Mouse (Mus musculus) forebrain, embryonic 16.5 days (tissue): ENCODE data around the gene Ppp1r12a. TPM values are rescaled to one million over a fixed set of nuclear protein-coding genes. Genes with fewer than 3 reads are reported as not detected.

ENCODE experiments used
- ATAC-seq: fragments of 200-750 bp; cut with Nextera tagmentation; 2 replicates; pipeline ENCODE4 v1.8.0; 2017; ENCODE audit warnings: mild to moderate bottlenecking, moderate library complexity
- H3K27ac ChIP-seq: fragments of 300-500 bp; sonication (generic); 2 replicates; pipeline ENCODE4 v1.5.1; 2014; ENCODE audit warnings: low read length, control low read depth
- H3K27me3 ChIP-seq: fragments of 300-500 bp; sonication (generic); replicated peaks from 2 replicates; pipeline ENCODE4 v1.6.1; 2014; ENCODE audit warnings: low read length; ENCODE audit not compliant: control insufficient read depth, insufficient read depth
- H3K36me3 ChIP-seq: fragments of 300-500 bp; sonication (generic); 2 replicates; pipeline ENCODE4 v1.6.1; 2014; ENCODE audit not compliant: control insufficient read depth, insufficient read depth
- H3K4me1 ChIP-seq: fragments of 300-500 bp; sonication (generic); replicated peaks from 2 replicates; pipeline ENCODE4 v1.6.1; 2014; ENCODE audit warnings: low read length; ENCODE audit not compliant: control insufficient read depth, insufficient read depth
- H3K4me2 ChIP-seq: fragments of 300-500 bp; sonication (generic); 2 replicates; pipeline ENCODE4 v1.6.1; 2014; ENCODE audit warnings: mild to moderate bottlenecking, low read length, control low read depth
- H3K4me3 ChIP-seq: fragments of 300-500 bp; sonication (generic); replicated peaks from 2 replicates; pipeline ENCODE4 v1.5.1; 2014; ENCODE audit warnings: mild to moderate bottlenecking, low read length, control low read depth
- H3K9ac ChIP-seq: fragments of 300-500 bp; sonication (generic); replicated peaks from 2 replicates; pipeline ENCODE4 v1.6.1; 2014; ENCODE audit warnings: low read depth, low read length, control low read depth
- H3K9me3 ChIP-seq: fragments of 300-500 bp; sonication (generic); 2 replicates; pipeline ENCODE4 v1.6.1; 2016; ENCODE audit warnings: low read length; ENCODE audit not compliant: control insufficient read depth
- WGBS: fragments of 180-500 bp; shearing (Covaris S2); extraction: QIAGEN DNeasy Blood & Tissue Kit; methylation state at CpG from one replicate; pipeline ENCODE4 v1.1.7; 2014; 5-methylcytosine and 5-hydroxymethylcytosine counted together
- polyA plus RNA-seq: library from polyadenylated mRNA; unstranded; fragments of >200 nt; fragmentation: Nextera tagmentation; extraction: Ambion mirVana; gene quantifications from 2 replicates; pipeline ENCODE4 v1.2.1, GENCODE M21; 2015

Gene Ppp1r12a
- polyA plus RNA-seq, 1 experiment from 2014 or later: 81.7 TPM

- Histone ChIP-seq H3K4me2 (no peak overlapping the region), H3K27me3 (no peaks in the 10 kb centered on the region), H3K9ac (no peak overlapping the region), H3K4me3 (no peak overlapping the region), H3K4me1 (no peaks in the 10 kb centered on the region), H3K9me3 (no peaks in the 10 kb centered on the region), H3K27ac (no peak overlapping the region), H3K36me3 (0 out of 2 replicates have a peak, but pooled peaks cover 2% of the 10 kb centered on the region)
- WGBS: 66% methylated on average over 11 of the region's 11 CpGs
- no peak for ATAC-seq
Observed at GRCm38 (mm10) chr10:108286658-108287437, 124.9 kb downstream of the Ppp1r12a start.

GRCm38 (mm10) chr10:108287438-108287801, 125.4 kb downstream of the Ppp1r12a start:
- Histone ChIP-seq H3K4me1 (no peaks in the 10 kb centered on the region), H3K4me2 (no peak overlapping the region), H3K27ac (no peak overlapping the region), H3K9ac (no peak overlapping the region), H3K36me3 (no peaks in the 10 kb centered on the region), H3K27me3 (no peaks in the 10 kb centered on the region), H3K4me3 (no peak overlapping the region), H3K9me3 (no peaks in the 10 kb centered on the region)
- WGBS: 78% methylated on average over 4 of the region's 4 CpGs
- no peak for ATAC-seq

GRCm38 (mm10) chr10:108290046-108290445, 128.1 kb downstream of the Ppp1r12a start:
- Histone ChIP-seq H3K4me2 (no peak overlapping the region), H3K4me1 (no peaks in the 10 kb centered on the region), H3K9me3 (no peaks in the 10 kb centered on the region), H3K27ac (no peak overlapping the region), H3K36me3 (no peaks in the 10 kb centered on the region), H3K4me3 (no peak overlapping the region), H3K27me3 (no peaks in the 10 kb centered on the region), H3K9ac (no peak overlapping the region)
- ATAC-seq: no peak
- 97% methylated on average over 13 of the region's 13 CpGs for WGBS

- ATAC-seq: no peak
- 84% methylated on average over 12 of the region's 12 CpGs for WGBS
Observed at GRCm38 (mm10) chr10:108291688-108292471, 129.9 kb downstream of the Ppp1r12a start.

DNA sequence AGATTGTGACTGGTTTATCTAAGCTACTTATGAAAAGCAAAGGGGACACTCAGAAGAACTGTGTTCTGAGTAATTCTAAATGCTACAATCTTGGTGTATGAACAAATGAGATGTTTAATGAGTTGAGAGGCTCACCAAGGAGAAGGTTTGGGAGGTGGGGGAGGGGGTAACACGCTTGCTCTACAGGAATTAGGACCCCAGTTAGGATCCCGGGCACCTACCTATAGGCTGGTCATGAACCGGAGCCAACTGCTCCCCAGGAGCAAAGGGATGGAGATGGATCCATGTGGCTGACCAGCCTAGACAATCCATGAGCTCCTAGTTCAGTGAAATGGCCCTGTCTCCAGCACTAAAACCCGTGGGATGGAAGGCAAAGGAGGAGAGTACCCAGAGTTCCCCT, 130.7 kb downstream of the Ppp1r12a start:
- Histone ChIP-seq H3K4me2 (no peak overlapping the region), H3K27me3 (no peaks in the 10 kb centered on the region), H3K4me1 (no peaks in the 10 kb centered on the region), H3K9ac (no peak overlapping the region), H3K9me3 (no peaks in the 10 kb centered on the region), H3K4me3 (no peak overlapping the region), H3K27ac (no peak overlapping the region), H3K36me3 (no peaks in the 10 kb centered on the region)
- whole genome bisulfite sequencing: 87% methylated on average over 4 of the region's 4 CpGs
- no peak for ATAC-seq

More at GRCm38 (mm10) chr10:108291688-108292471, 129.9 kb downstream of the Ppp1r12a start:
- Histone ChIP-seq H3K4me3 (no peak overlapping the region), H3K9me3 (no peaks in the 10 kb centered on the region), H3K27me3 (no peaks in the 10 kb centered on the region), H3K4me1 (no peaks in the 10 kb centered on the region), H3K9ac (no peak overlapping the region), H3K27ac (no peak overlapping the region), H3K4me2 (no peak overlapping the region), H3K36me3 (no peaks in the 10 kb centered on the region)

DNA sequence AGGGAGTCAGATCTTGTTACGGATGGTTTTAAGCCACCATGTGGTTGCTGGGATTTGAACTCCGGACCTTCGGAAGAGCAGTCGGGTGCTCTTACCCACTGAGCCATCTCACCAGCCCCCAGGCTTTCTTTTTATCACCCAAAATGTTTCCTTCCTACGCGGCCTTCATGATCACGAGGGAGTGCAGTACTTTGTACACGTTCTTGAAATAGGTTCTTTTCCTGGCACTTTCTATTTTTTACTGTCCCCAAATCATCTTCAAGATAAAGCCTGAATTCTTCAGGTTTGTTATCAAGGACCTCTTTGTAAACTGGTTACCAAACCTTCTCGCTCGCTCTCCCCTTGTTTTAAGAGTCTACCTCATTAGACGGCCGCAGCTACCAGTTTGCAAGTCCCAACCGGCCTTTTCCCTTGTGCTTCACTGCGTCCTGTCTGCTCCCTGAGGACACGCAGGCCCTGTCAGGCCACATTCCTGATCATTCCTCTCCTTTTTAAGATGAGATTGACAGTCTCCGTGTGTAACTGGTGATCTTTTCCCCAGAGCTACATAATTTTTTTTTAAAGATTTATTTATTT, 131.7 kb downstream of the Ppp1r12a start:
- ATAC-seq: no peak
- H3K27me3 ChIP-seq: no peaks in the 10 kb centered on the region
- H3K4me1 ChIP-seq: no peaks in the 10 kb centered on the region
- H3K9me3 ChIP-seq: no peaks in the 10 kb centered on the region
- H3K9ac ChIP-seq: no peak overlapping the region
- no peak overlapping the region for H3K4me3 ChIP-seq
- no peaks in the 10 kb centered on the region for H3K36me3 ChIP-seq
- WGBS: 94% methylated on average over 16 of the region's 16 CpGs
- H3K4me2 ChIP-seq: no peak overlapping the region
- H3K27ac ChIP-seq: no peak overlapping the region

DNA sequence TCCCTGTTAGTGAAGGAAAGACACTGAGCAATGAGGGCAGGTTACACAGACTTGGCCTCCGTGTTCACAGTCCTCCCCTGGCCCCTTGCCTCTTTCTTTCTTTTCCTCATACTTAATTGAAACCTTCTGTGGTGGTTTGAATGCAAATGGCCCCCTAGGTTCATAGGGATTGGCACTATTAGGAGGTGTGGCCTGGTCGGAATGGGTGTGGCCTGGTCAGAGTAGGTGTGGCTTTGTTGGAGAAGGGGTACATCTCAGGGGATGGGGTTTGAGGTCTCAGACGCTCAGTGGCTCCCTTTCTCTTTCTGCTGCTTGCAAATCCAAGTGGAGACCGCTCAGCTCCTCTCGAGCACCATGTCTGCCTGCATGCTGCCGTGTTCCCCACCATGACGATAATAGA, 132.8 kb downstream of the Ppp1r12a start:
- H3K27ac ChIP-seq: no peak overlapping the region
- no peak for ATAC-seq
- H3K9ac ChIP-seq: no peak overlapping the region
- H3K27me3 ChIP-seq: no peaks in the 10 kb centered on the region
- H3K4me1 ChIP-seq: no peaks in the 10 kb centered on the region
- H3K4me2 ChIP-seq: no peak overlapping the region
- H3K4me3 ChIP-seq: no peak overlapping the region
- H3K36me3 ChIP-seq: no peaks in the 10 kb centered on the region
- no peaks in the 10 kb centered on the region for H3K9me3 ChIP-seq
- 78% methylated on average over 7 of the region's 7 CpGs for WGBS

- 93% methylated on average over 7 of the region's 7 CpGs for WGBS
Observed at GRCm38 (mm10) chr10:108296446-108296845, 134.5 kb downstream of the Ppp1r12a start.

DNA sequence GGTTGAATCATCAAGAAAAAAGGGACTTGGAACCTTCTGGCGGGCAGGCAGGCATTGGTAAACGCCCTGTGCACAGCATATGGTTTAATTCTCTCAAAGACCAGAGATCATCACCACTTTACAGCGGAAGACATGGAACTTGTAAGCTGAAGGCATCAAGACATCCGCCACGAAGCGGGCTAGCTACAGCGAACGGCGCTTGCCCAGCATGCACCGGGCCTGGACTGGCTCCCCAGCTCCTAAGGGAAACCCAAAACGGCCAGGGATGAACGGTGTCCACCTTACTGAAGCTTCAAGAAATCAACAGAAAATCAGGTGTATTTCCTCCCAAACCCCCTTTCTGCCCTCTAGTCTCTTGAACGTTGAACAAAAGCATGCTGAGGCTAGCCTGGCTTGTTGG, 136.3 kb downstream of the Ppp1r12a start:
- Histone ChIP-seq H3K9me3 (no peaks in the 10 kb centered on the region), H3K9ac (no peak overlapping the region), H3K4me2 (no peak overlapping the region), H3K27me3 (no peaks in the 10 kb centered on the region), H3K27ac (no peak overlapping the region), H3K4me1 (no peaks in the 10 kb centered on the region), H3K4me3 (no peak overlapping the region), H3K36me3 (no peaks in the 10 kb centered on the region)
- ATAC-seq: no peak
- WGBS: 97% methylated on average over 13 of the region's 13 CpGs

More at GRCm38 (mm10) chr10:108296446-108296845, 134.5 kb downstream of the Ppp1r12a start:
- H3K36me3 ChIP-seq: no peaks in the 10 kb centered on the region
- H3K27me3 ChIP-seq: no peaks in the 10 kb centered on the region
- no peak overlapping the region for H3K9ac ChIP-seq
- no peaks in the 10 kb centered on the region for H3K4me1 ChIP-seq
- H3K4me2 ChIP-seq: no peak overlapping the region
- no peak overlapping the region for H3K27ac ChIP-seq
- no peak overlapping the region for H3K4me3 ChIP-seq
- no peaks in the 10 kb centered on the region for H3K9me3 ChIP-seq
- no peak for ATAC-seq
